24 mouse cellular contexts compared by ENCODE assay signal in genomic region chr9:111228446-111228845, GRCm38 (mm10). TPM values are rescaled to one million over a fixed set of nuclear protein-coding genes. Genes with fewer than 3 reads are reported as not detected.
A peak's percentile ranks its signal among the peaks of the same experiment; 100 is the strongest.
DNase-seq lines count a peak whose midpoint lies in the region; ATAC-seq lines count a peak whose summit lies in the region.
"Had no signal": no experiment of that assay in that cellular context is flagged by ENCODE, and none has a peak within 500 bp of the region (broad histone marks: within the 10 kb centered on the region; RNA-seq: fewer than 3 reads in every experiment).

No protein-coding gene starts in this region.

- no peaks in the 10 kb centered on the region for H3K9me3 ChIP-seq in heart, embryonic 10.5 days
- no peaks in the 10 kb centered on the region for H3K9me3 ChIP-seq in heart, embryonic 16.5 days (replicated peaks; ENCODE audit: control insufficient read depth, low read length)
- H3K9me3 ChIP-seq in hindbrain, embryonic 12.5 days (replicated peaks): no peaks in the 10 kb centered on the region
- H3K9me3 ChIP-seq: limb, embryonic 15.5 days; midbrain, embryonic 15.5 days; neural tube, embryonic 13.5 days had no signal

- peak overlapping the region; percentile 17; the same call in 1 of the 2 replicates for H3K27ac ChIP-seq in heart, embryonic 10.5 days
- peak overlapping the region; percentile 70 for H3K27ac ChIP-seq in heart, embryonic 16.5 days (ENCODE audit: low read length)
- H3K27ac ChIP-seq in hindbrain, embryonic 12.5 days: no peak overlapping the region
- H3K27ac ChIP-seq: kidney, postnatal 0 days; limb, embryonic 15.5 days; liver, embryonic 14.5 days; midbrain, embryonic 15.5 days; neural tube, embryonic 13.5 days had no signal

- peak; percentile 92 for ATAC-seq in heart, embryonic 16.5 days (replicated peaks; ENCODE audit: extremely low read depth, insufficient read depth, low FRiP score)
- ATAC-seq in megakaryocyte, adult 5-6 weeks (ENCODE audit: poor library complexity, severe bottlenecking): no peak
- ATAC-seq in hindbrain, embryonic 12.5 days (ENCODE audit: low FRiP score): no peak
- ATAC-seq: CD4-positive, CD25-positive, alpha-beta regulatory T cell, adult 4 months; forebrain, postnatal 0 days; midbrain, embryonic 15.5 days had no signal

- intact Hi-C loops in heart, postnatal 25 days (cut with DNase I): no loop called here

- H3K4me1 ChIP-seq in heart, embryonic 10.5 days: peaks cover 41% of the 10 kb centered on the region
- peaks cover 37% of the 10 kb centered on the region for H3K4me1 ChIP-seq in heart, embryonic 16.5 days (ENCODE audit: control insufficient read depth, insufficient read depth, low read length)
- no peaks in the 10 kb centered on the region for H3K4me1 ChIP-seq in hindbrain, embryonic 12.5 days
- H3K4me1 ChIP-seq: limb, embryonic 15.5 days; midbrain, embryonic 15.5 days; neural tube, embryonic 13.5 days had no signal

- H3K27me3 ChIP-seq in heart, embryonic 10.5 days (ENCODE audit: insufficient read depth, poor library complexity, severe bottlenecking): no peaks in the 10 kb centered on the region
- H3K27me3 ChIP-seq in heart, embryonic 16.5 days (ENCODE audit: control insufficient read depth, insufficient read depth, low read length): no peaks in the 10 kb centered on the region
- no peaks in the 10 kb centered on the region for H3K27me3 ChIP-seq in hindbrain, embryonic 12.5 days
- H3K27me3 ChIP-seq: limb, embryonic 15.5 days; midbrain, embryonic 15.5 days; neural tube, embryonic 13.5 days had no signal

- peaks cover 83% of the 10 kb centered on the region for H3K36me3 ChIP-seq in heart, embryonic 10.5 days
- H3K36me3 ChIP-seq in heart, embryonic 16.5 days (ENCODE audit: control insufficient read depth, insufficient read depth): peaks cover 34% of the 10 kb centered on the region
- H3K36me3 ChIP-seq in hindbrain, embryonic 12.5 days: peaks cover 84% of the 10 kb centered on the region

- H3K4me3 ChIP-seq in heart, embryonic 10.5 days: no peak overlapping the region
- H3K4me3 ChIP-seq in heart, embryonic 16.5 days (ENCODE audit: low read length): no peak overlapping the region
- no peak overlapping the region for H3K4me3 ChIP-seq in hindbrain, embryonic 12.5 days
- H3K4me3 ChIP-seq: limb, embryonic 15.5 days; midbrain, embryonic 15.5 days; myocyte; neural tube, embryonic 13.5 days had no signal

- WGBS in heart, embryonic 10.5 days: 41% methylated on average over 5 of the region's 5 CpGs
- 33% methylated on average over 5 of the region's 5 CpGs for WGBS in heart, embryonic 16.5 days
- WGBS in hindbrain, embryonic 12.5 days: 90% methylated on average over 5 of the region's 5 CpGs

- no peak overlapping the region for H3K4me2 ChIP-seq in heart, embryonic 16.5 days (ENCODE audit: low read depth, low read length)
- H3K4me2 ChIP-seq in hindbrain, embryonic 12.5 days (replicated peaks): no peak overlapping the region
- H3K4me2 ChIP-seq: limb, embryonic 15.5 days; lung, embryonic 14.5 days; midbrain, embryonic 15.5 days; neural tube, embryonic 13.5 days had no signal

- DNase-seq in heart, adult 18-20 months: peak; percentile 50 to 51
- no peak for DNase-seq in heart, postnatal 25 days (ENCODE audit: low spot score)
- peak; percentile 84 for DNase-seq in heart, embryonic 10.5 days (ENCODE audit: low spot score)
- DNase-seq in kidney, adult 18-20 months: no peak
- DNase-seq: cerebellum, adult 18-20 months; cerebellum, postnatal 14 days; forebrain, postnatal 0 days; kidney, adult 2 months; left cerebral cortex, postnatal 4 days; lung, embryonic 14.5 days; retina, postnatal 1 day; right cerebral cortex, postnatal 4 days; thymus, adult 18-20 months; thymus, postnatal 4 days had no signal

- no peak overlapping the region for H3K9ac ChIP-seq in heart, embryonic 16.5 days (ENCODE audit: low read length)
- no peak overlapping the region for H3K9ac ChIP-seq in hindbrain, embryonic 12.5 days
- H3K9ac ChIP-seq: forebrain, postnatal 0 days; limb, embryonic 15.5 days; liver, embryonic 14.5 days; lung, embryonic 14.5 days; midbrain, embryonic 15.5 days; neural tube, embryonic 13.5 days had no signal

RNA-seq across cellular contexts. Expression of gene Mlh1, which starts 43.1 kb away (rescaled TPM):
- 1 to 10 TPM; 5.5 to 7.7 TPM for total RNA-seq in heart, adult 18-20 months (2021)
- total RNA-seq in heart, postnatal 25 days (2021): 1 to 10 TPM; 7.1 TPM
- polyA plus RNA-seq in heart, embryonic 10.5 days (2016; fragmentation: Nextera tagmentation; extraction: Ambion mirVana): 51.7 and 52.6 TPM in 2 replicates
- 34.5 and 34.6 TPM in 2 replicates for polyA plus RNA-seq in heart, embryonic 16.5 days (2015; fragmentation: Nextera tagmentation; extraction: Ambion mirVana)
- total RNA-seq in megakaryocyte, adult 5-6 weeks (2015): 22.4 and 30.9 TPM in 2 replicates
- 27.3 and 38.4 TPM in 2 replicates for total RNA-seq in megakaryocyte, adult 5-6 weeks (2017)
- polyA plus RNA-seq in hindbrain, embryonic 12.5 days (2016; fragmentation: Nextera tagmentation; extraction: Ambion mirVana): 39.2 and 39.4 TPM in 2 replicates

RNA-seq across cellular contexts. Expression of gene Epm2aip1, which starts 43.3 kb away (rescaled TPM):
- 10 to 100 TPM; 22.5 to 24.2 TPM for total RNA-seq in heart, adult 18-20 months (2021)
- 10 to 100 TPM; 19.4 to 23.9 TPM for total RNA-seq in heart, postnatal 25 days (2021)
- 24.7 and 28.4 TPM in 2 replicates for polyA plus RNA-seq in heart, embryonic 10.5 days (2016; fragmentation: Nextera tagmentation; extraction: Ambion mirVana)
- 18.9 and 21.5 TPM in 2 replicates for polyA plus RNA-seq in heart, embryonic 16.5 days (2015; fragmentation: Nextera tagmentation; extraction: Ambion mirVana)
- 13.7 and 15.3 TPM in 2 replicates for total RNA-seq in megakaryocyte, adult 5-6 weeks (2015)
- 12.2 and 16.1 TPM in 2 replicates for total RNA-seq in megakaryocyte, adult 5-6 weeks (2017)
- 49.0 and 51.7 TPM in 2 replicates for polyA plus RNA-seq in hindbrain, embryonic 12.5 days (2016; fragmentation: Nextera tagmentation; extraction: Ambion mirVana)

Comparison
In these comparisons a context has a peak if more than half of its experiments do, and no peak if none do; other contexts are left out.
1. DNase-seq: peak in heart, adult 18-20 months (2 of 2) and heart, embryonic 10.5 days (single experiment); none in heart, postnatal 25 days (single experiment) and kidney, adult 18-20 months (single experiment).